Mouse (Mus musculus) forebrain, embryonic 13.5 days (tissue): ENCODE results near the gene Sap30l. TPM values are rescaled to one million over a fixed set of nuclear protein-coding genes. Genes with fewer than 3 reads are reported as not detected.

Source experiments
- ATAC-seq: fragments of 200-750 bp; cut with Nextera tagmentation; 2 replicates; pipeline ENCODE4 v1.8.0; 2017
- H3K27ac ChIP-seq: fragments of 300-500 bp; sonication (generic); 2 replicates; pipeline ENCODE4 v1.5.1; 2015; ENCODE audit warnings: inconsistent platforms, mild to moderate bottlenecking, moderate library complexity
- H3K27me3 ChIP-seq: fragments of 300-500 bp; sonication (generic); 2 replicates; pipeline ENCODE4 v1.6.1; 2015; ENCODE audit warnings: mild to moderate bottlenecking, inconsistent platforms
- H3K36me3 ChIP-seq: fragments of 300-500 bp; sonication (generic); 2 replicates; pipeline ENCODE4 v1.6.1; 2015; ENCODE audit warnings: mild to moderate bottlenecking, inconsistent platforms; ENCODE audit not compliant: poor library complexity, severe bottlenecking
- H3K4me1 ChIP-seq: fragments of 300-500 bp; sonication (generic); 2 replicates; pipeline ENCODE4 v1.6.1; 2015; ENCODE audit warnings: inconsistent platforms
- H3K4me2 ChIP-seq: fragments of 300-500 bp; sonication (generic); 2 replicates; pipeline ENCODE4 v1.6.1; 2015; ENCODE audit warnings: inconsistent platforms, mild to moderate bottlenecking, moderate library complexity
- H3K4me3 ChIP-seq: fragments of 300-500 bp; sonication (generic); 2 replicates; pipeline ENCODE4 v1.5.1; 2015; ENCODE audit warnings: mild to moderate bottlenecking, inconsistent platforms
- H3K9ac ChIP-seq: fragments of 300-500 bp; sonication (generic); 2 replicates; pipeline ENCODE4 v1.6.1; 2015; ENCODE audit warnings: mild to moderate bottlenecking, inconsistent platforms
- H3K9me3 ChIP-seq: fragments of 300-500 bp; sonication (generic); replicated peaks from 2 replicates; pipeline ENCODE4 v1.6.1; 2016; ENCODE audit warnings: inconsistent platforms
- WGBS: fragments of 180-500 bp; shearing (Covaris S2); methylation state at CpG from one replicate; pipeline ENCODE4 v1.1.7; 2015; 5-methylcytosine and 5-hydroxymethylcytosine counted together
- polyA plus RNA-seq: library from polyadenylated mRNA; unstranded; fragments of >200 nt; fragmentation: Nextera tagmentation; extraction: Ambion mirVana; gene quantifications from 2 replicates; pipeline ENCODE4 v1.2.1, GENCODE M21; 2015

The Sap30l gene
- polyA plus RNA-seq, 1 experiment from 2014 or later = 7.4 TPM

DNA sequence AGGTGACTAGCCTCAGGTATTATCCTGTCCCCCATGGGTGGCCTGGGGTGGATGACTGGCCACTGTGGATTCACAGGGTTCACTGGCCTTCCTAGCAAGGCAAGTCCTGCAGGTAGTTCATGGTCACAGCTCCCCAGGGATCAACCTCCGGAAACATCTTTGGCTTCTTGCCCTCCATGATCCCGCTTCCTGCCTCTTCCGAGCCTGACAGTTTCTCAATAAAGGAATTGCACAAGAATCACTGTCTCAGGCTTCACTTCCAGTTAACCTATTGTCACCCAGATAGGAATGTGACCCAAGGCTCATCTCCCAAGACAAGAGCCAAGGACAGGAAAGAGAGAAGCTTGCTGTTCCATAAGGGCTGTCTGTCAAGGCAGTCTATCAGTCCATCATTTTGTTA is 49.5 kb downstream of the Sap30l start:
- Histone ChIP-seq H3K4me3 (no peak overlapping the region), H3K36me3 (no peaks in the 10 kb centered on the region), H3K4me1 (no peaks in the 10 kb centered on the region), H3K9me3 (no peaks in the 10 kb centered on the region), H3K27ac (no peak overlapping the region), H3K4me2 (no peak overlapping the region), H3K27me3 (peaks cover 7% of the 10 kb centered on the region), H3K9ac (no peak overlapping the region)
- no peak for ATAC-seq
- WGBS = 77% methylated on average over 3 of the region's 3 CpGs

DNA sequence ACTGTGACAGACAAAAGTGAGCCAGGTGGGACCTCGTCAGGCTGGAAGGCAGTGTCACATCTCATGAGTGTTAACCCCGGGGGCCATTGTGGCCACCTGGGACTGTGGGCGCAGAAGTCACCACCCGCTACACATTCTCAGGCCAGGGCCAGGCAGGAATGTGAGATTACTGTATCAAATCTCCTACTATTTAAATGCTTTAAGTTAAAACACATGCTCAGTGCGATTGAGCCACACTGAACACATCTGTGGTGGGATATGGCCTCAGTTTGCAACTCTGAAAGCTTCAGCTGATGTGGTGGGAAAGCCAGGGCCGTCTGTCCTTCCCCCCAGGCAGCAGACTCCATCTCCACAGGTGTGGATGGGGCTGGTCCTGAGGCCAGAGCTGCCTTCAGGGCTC is 52.1 kb downstream of the Sap30l start:
- Histone ChIP-seq H3K27me3 (peaks cover 6% of the 10 kb centered on the region; the same call in 1 of the 2 replicates), H3K4me2 (no peak overlapping the region), H3K9me3 (no peaks in the 10 kb centered on the region), H3K4me3 (no peak overlapping the region), H3K4me1 (no peaks in the 10 kb centered on the region), H3K36me3 (no peaks in the 10 kb centered on the region), H3K9ac (no peak overlapping the region), H3K27ac (no peak overlapping the region)
- no peak for ATAC-seq
- 70% methylated on average over 6 of the region's 6 CpGs for WGBS

DNA sequence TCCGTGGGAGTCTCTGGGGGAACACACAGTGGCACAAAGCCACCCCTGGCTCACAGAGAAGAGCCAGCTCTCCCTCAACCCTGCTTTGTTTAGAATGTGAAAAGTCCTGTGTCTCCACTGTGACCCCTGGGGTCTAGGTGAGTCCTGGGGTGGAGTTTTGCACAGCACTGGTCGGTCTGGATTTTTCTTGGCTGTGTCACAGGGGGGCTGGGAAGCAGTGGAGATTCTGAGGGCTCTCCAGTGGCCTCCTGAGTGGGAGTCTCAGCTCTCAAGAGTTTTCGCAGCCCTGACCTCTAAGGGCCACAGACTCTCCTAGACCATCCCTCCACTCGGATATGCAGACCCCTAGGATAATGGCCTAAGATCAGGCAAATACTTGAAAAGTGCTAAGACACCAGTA is 56.3 kb downstream of the Sap30l start:
- H3K27ac ChIP-seq = no peak overlapping the region
- no peaks in the 10 kb centered on the region for H3K27me3 ChIP-seq
- 38% methylated on average over 4 of the region's 4 CpGs for WGBS
- no peaks in the 10 kb centered on the region for H3K36me3 ChIP-seq
- no peaks in the 10 kb centered on the region for H3K4me1 ChIP-seq
- no peak overlapping the region for H3K4me3 ChIP-seq
- ATAC-seq = no peak
- no peak overlapping the region for H3K4me2 ChIP-seq
- no peak overlapping the region for H3K9ac ChIP-seq
- H3K9me3 ChIP-seq = no peaks in the 10 kb centered on the region

Other genes starting within 250 kb of the Sap30l start
- 10.4 and 10.7 TPM in 2 replicates for gene Galnt10, start 156.2 kb upstream of the Sap30l start, polyA plus RNA-seq
- gene Hand1, start 31.2 kb downstream of the Sap30l start, polyA plus RNA-seq = not detected in 2 replicates
- gene Larp1, start 207.4 kb downstream of the Sap30l start, polyA plus RNA-seq = 14.1 and 16.3 TPM in 2 replicates